Mouse (Mus musculus) left cerebral cortex, postnatal 25 days (tissue): Measurements from ENCODE around the gene Tbc1d32. TPM values are rescaled to one million over a fixed set of nuclear protein-coding genes. Genes with fewer than 3 reads are reported as not detected.

Experiments
- total RNA-seq, 2 experiments: library from RNA; stranded (reverse); gene quantifications; 2 replicates each; pipeline ENCODE4 v1.2.3; 2021

Tbc1d32 gene
- total RNA-seq, 2 experiments from 2014 or later = 7.4 to 7.8 TPM

Other genes with a start within 250 kb of the Tbc1d32 start
- gene Msl3l2, start 121.8 kb downstream of the Tbc1d32 start, total RNA-seq = 10 to 100 TPM; 13.7 to 14.8 TPM
- gene Gja1, start 148.6 kb upstream of the Tbc1d32 start, total RNA-seq = 100 to 1,000 TPM; 191 to 208 TPM